Mouse (Mus musculus) MEL (cell line): Measurements from ENCODE around the gene Reps1. TPM values are rescaled to one million over a fixed set of nuclear protein-coding genes. Genes with fewer than 3 reads are reported as not detected.

ENCODE experiments used
- DNase-seq: peaks from one replicate; pipeline ENCODE4 v3.0.0; 2011; ENCODE audit warnings: low read depth, low spot score
- H3K27ac ChIP-seq: 2 replicates; pipeline ENCODE4 v1.5.1; 2012; ENCODE audit warnings: low read depth, mild to moderate bottlenecking, control low read depth, low read length, moderate library complexity; ENCODE audit not compliant: control insufficient read depth
- H3K27me3 ChIP-seq, 2 experiments: fragments of 150-350 bp in 1 of 2; sonication (generic) in 1 of 2; 2 replicates each; pipeline ENCODE4 v1.6.1; 2012; ENCODE audit warnings: low read length in 2 of 2, mild to moderate bottlenecking in 2 of 2, improper control_type of control experiment in 1 of 2, moderate library complexity in 1 of 2; ENCODE audit not compliant: insufficient read depth in 2 of 2, control insufficient read depth in 1 of 2
- H3K36me3 ChIP-seq, 2 experiments: 2 replicates each; pipeline ENCODE4 v1.6.1; 2012 to 2014; ENCODE audit warnings: low read length in 2 of 2, improper control_type of control experiment in 1 of 2, inconsistent platforms in 1 of 2, mild to moderate bottlenecking in 1 of 2; ENCODE audit not compliant: insufficient read depth in 2 of 2, control insufficient read depth in 1 of 2
- H3K4me1 ChIP-seq, 2 experiments: fragments of 150-350 bp in 1 of 2; sonication (generic) in 1 of 2; 2 replicates each; pipeline ENCODE4 v1.6.1; 2012; ENCODE audit warnings: low read length in 2 of 2, improper control_type of control experiment in 1 of 2, mild to moderate bottlenecking in 1 of 2; ENCODE audit not compliant: insufficient read depth in 2 of 2, control insufficient read depth in 1 of 2
- H3K4me3 ChIP-seq, 2 experiments: fragments of 150-350 bp in 1 of 2; sonication (generic) in 1 of 2; 2 replicates each; pipeline ENCODE4 v1.5.1; 2012; ENCODE audit warnings: low read depth in 2 of 2, low read length in 2 of 2, mild to moderate bottlenecking in 2 of 2, moderate library complexity in 2 of 2, control low read depth in 1 of 2, improper control_type of control experiment in 1 of 2; ENCODE audit not compliant: control insufficient read depth in 1 of 2, insufficient read depth in 1 of 2
- H3K79me2 ChIP-seq: 2 replicates; pipeline ENCODE4 v1.6.1; 2012; ENCODE audit warnings: mild to moderate bottlenecking, low read length, moderate library complexity; ENCODE audit not compliant: control insufficient read depth, poor library complexity, insufficient read depth
- H3K9ac ChIP-seq: 2 replicates; pipeline ENCODE4 v1.6.1; 2012; ENCODE audit warnings: low read depth, mild to moderate bottlenecking, control low read depth, low read length, moderate library complexity; ENCODE audit not compliant: control insufficient read depth, poor library complexity, severe bottlenecking
- H3K9me3 ChIP-seq: fragments of 150-350 bp; sonication (generic); replicated peaks from 2 replicates; pipeline ENCODE4 v1.6.1; 2012; ENCODE audit warnings: mild to moderate bottlenecking, low read length, improper control_type of control experiment, moderate library complexity; ENCODE audit not compliant: insufficient read depth
- BHLHE40 ChIP-seq: IDR thresholded peaks from 2 replicates; pipeline ENCODE4 v1.6.1; 2012; ENCODE audit warnings: low read depth, mild to moderate bottlenecking, inconsistent platforms, low read length, improper control_type of control experiment, borderline replicate concordance
- CHD1 ChIP-seq: IDR thresholded peaks from 2 replicates; pipeline ENCODE4 v1.6.1; 2012; ENCODE audit warnings: low read depth, mild to moderate bottlenecking, inconsistent platforms, low read length, improper control_type of control experiment
- CTCF ChIP-seq, 3 experiments: IDR thresholded peaks in 2 of 3; conservative IDR thresholded peaks in 1 of 3; 2 replicates each; pipeline ENCODE4 v1.5.1; 2011 to 2012; ENCODE audit warnings: low read length in 3 of 3, low read depth in 2 of 3, mild to moderate bottlenecking in 2 of 3, improper control_type of control experiment in 1 of 3, inconsistent platforms in 1 of 3, mixed read lengths in 1 of 3, moderate library complexity in 1 of 3; ENCODE audit not compliant: control insufficient read depth in 1 of 3, insufficient read depth in 1 of 3, poor library complexity in 1 of 3, severe bottlenecking in 1 of 3
- E2F4 ChIP-seq: IDR thresholded peaks from 2 replicates; pipeline ENCODE4 v1.6.1; 2011; ENCODE audit warnings: low read depth, low read length, improper control_type of control experiment, borderline replicate concordance
- ELF1 ChIP-seq: IDR thresholded peaks from 2 replicates; pipeline ENCODE4 v1.6.1; 2014; ENCODE audit warnings: low read depth, mild to moderate bottlenecking, inconsistent platforms, low read length, improper control_type of control experiment, moderate library complexity
- ETS1 ChIP-seq: IDR thresholded peaks from 2 replicates; pipeline ENCODE4 v1.6.1; 2012; ENCODE audit warnings: low read depth, mild to moderate bottlenecking, inconsistent platforms, low read length, improper control_type of control experiment, moderate library complexity
- GATA1 ChIP-seq: IDR thresholded peaks from 2 replicates; pipeline ENCODE4 v1.6.1; 2011; ENCODE audit warnings: low read depth, low read length, improper control_type of control experiment
- HCFC1 ChIP-seq: IDR thresholded peaks from 2 replicates; pipeline ENCODE4 v1.6.1; 2012; ENCODE audit warnings: low read depth, mild to moderate bottlenecking, inconsistent platforms, low read length, improper control_type of control experiment, moderate library complexity
- KAT2A ChIP-seq: conservative IDR thresholded peaks from 2 replicates; pipeline ENCODE4 v1.6.1; 2012; ENCODE audit warnings: low read depth, low read length, improper control_type of control experiment, inconsistent platforms
- MAFK ChIP-seq: IDR thresholded peaks from 2 replicates; pipeline ENCODE4 v1.6.1; 2011; ENCODE audit warnings: low read depth, mild to moderate bottlenecking, low read length, improper control_type of control experiment, borderline replicate concordance
- MAX ChIP-seq: IDR thresholded peaks from 2 replicates; pipeline ENCODE4 v1.6.1; 2011; ENCODE audit warnings: low read length, improper control_type of control experiment
- MAZ ChIP-seq: IDR thresholded peaks from 2 replicates; pipeline ENCODE4 v1.6.1; 2012; ENCODE audit warnings: low read depth, mild to moderate bottlenecking, inconsistent platforms, low read length, improper control_type of control experiment
- MYC ChIP-seq: IDR thresholded peaks from 2 replicates; pipeline ENCODE4 v1.6.1; 2011; ENCODE audit warnings: low read depth, mild to moderate bottlenecking, low read length, improper control_type of control experiment, moderate library complexity
- NELFE ChIP-seq: IDR thresholded peaks from 2 replicates; pipeline ENCODE4 v1.6.1; 2011; ENCODE audit warnings: low read depth, low read length, improper control_type of control experiment
- NRF1 ChIP-seq: IDR thresholded peaks from 2 replicates; pipeline ENCODE4 v1.6.1; 2014; ENCODE audit warnings: low read depth, mild to moderate bottlenecking, inconsistent platforms, low read length, improper control_type of control experiment, moderate library complexity; ENCODE audit not compliant: poor library complexity, insufficient read depth, severe bottlenecking
- POLR2AphosphoS2 ChIP-seq: IDR thresholded peaks from 2 replicates; pipeline ENCODE4 v1.6.1; 2011; ENCODE audit warnings: low read length, improper control_type of control experiment
- POLR2AphosphoS5 ChIP-seq: IDR thresholded peaks from 2 replicates; pipeline ENCODE4 v1.6.1; 2012; ENCODE audit warnings: low read depth, borderline replicate concordance, mild to moderate bottlenecking, inconsistent platforms, low read length, moderate library complexity, mixed read lengths
- RAD21 ChIP-seq: IDR thresholded peaks from 2 replicates; pipeline ENCODE4 v1.6.1; 2011; ENCODE audit warnings: mild to moderate bottlenecking, low read depth, low read length, improper control_type of control experiment
- RCOR1 ChIP-seq: IDR thresholded peaks from 2 replicates; pipeline ENCODE4 v1.6.1; 2012; ENCODE audit warnings: low read depth, mild to moderate bottlenecking, inconsistent platforms, low read length, improper control_type of control experiment
- SIN3A ChIP-seq: IDR thresholded peaks from 2 replicates; pipeline ENCODE4 v1.6.1; 2012; ENCODE audit warnings: low read length, improper control_type of control experiment, inconsistent platforms
- SMC3 ChIP-seq: IDR thresholded peaks from 2 replicates; pipeline ENCODE4 v1.6.1; 2011; ENCODE audit warnings: low read depth, low read length, improper control_type of control experiment
- TAL1 ChIP-seq: IDR thresholded peaks from 2 replicates; pipeline ENCODE4 v1.6.1; 2012; ENCODE audit warnings: mild to moderate bottlenecking, inconsistent platforms, low read length, moderate library complexity, mixed read lengths
- TCF12 ChIP-seq: IDR thresholded peaks from 2 replicates; pipeline ENCODE4 v1.6.1; 2014; ENCODE audit warnings: low read depth, mild to moderate bottlenecking, inconsistent platforms, low read length, improper control_type of control experiment, moderate library complexity
- UBTF ChIP-seq: IDR thresholded peaks from 2 replicates; pipeline ENCODE4 v1.6.1; 2012; ENCODE audit warnings: low read depth, mild to moderate bottlenecking, inconsistent platforms, low read length, improper control_type of control experiment, moderate library complexity, borderline replicate concordance; ENCODE audit not compliant: insufficient read depth
- USF2 ChIP-seq, 2 experiments: IDR thresholded peaks; 2 replicates each; pipeline ENCODE4 v1.6.1; 2011 to 2012; ENCODE audit warnings: improper control_type of control experiment in 2 of 2, low read length in 2 of 2, borderline replicate concordance in 1 of 2, inconsistent platforms in 1 of 2, low read depth in 1 of 2, mild to moderate bottlenecking in 1 of 2; ENCODE audit not compliant: insufficient read depth in 1 of 2
- ZC3H11A ChIP-seq: IDR thresholded peaks from 2 replicates; pipeline ENCODE4 v1.6.1; 2012; ENCODE audit warnings: low read depth, mild to moderate bottlenecking, inconsistent platforms, low read length, improper control_type of control experiment
- ZKSCAN1 ChIP-seq: IDR thresholded peaks from 2 replicates; pipeline ENCODE4 v1.6.1; 2012; ENCODE audit warnings: low read depth, mild to moderate bottlenecking, inconsistent platforms, low read length, improper control_type of control experiment, moderate library complexity
- ZNF384 ChIP-seq: IDR thresholded peaks from 2 replicates; pipeline ENCODE4 v1.6.1; 2012; ENCODE audit warnings: low read depth, mild to moderate bottlenecking, inconsistent platforms, low read length, improper control_type of control experiment
- polyA plus RNA-seq, 2 experiments: library from polyadenylated mRNA; stranded (reverse) in 1 of 2; unstranded in 1 of 2; fragments of >175 nt in 1 of 2; fragments of >200 nt in 1 of 2; gene quantifications; 2 replicates each; pipeline versions ENCODE4 v1.2.1 to v1.2.4; 2012; ENCODE audit warnings: low replicate concordance in 2 of 2, low read depth in 1 of 2; ENCODE audit not compliant: insufficient read length in 2 of 2, insufficient read depth in 1 of 2, missing spikeins in 1 of 2
- total RNA-seq: library from RNA; depleted of rRNA; stranded (reverse); fragments of 300-350 nt; gene quantifications from 2 replicates; pipeline ENCODE4 v1.2.3, GENCODE M21; 2012

Gene Reps1
- total and polyA plus RNA-seq, 3 experiments: 40.0 to 80.3 TPM; not detected in 1

DNA sequence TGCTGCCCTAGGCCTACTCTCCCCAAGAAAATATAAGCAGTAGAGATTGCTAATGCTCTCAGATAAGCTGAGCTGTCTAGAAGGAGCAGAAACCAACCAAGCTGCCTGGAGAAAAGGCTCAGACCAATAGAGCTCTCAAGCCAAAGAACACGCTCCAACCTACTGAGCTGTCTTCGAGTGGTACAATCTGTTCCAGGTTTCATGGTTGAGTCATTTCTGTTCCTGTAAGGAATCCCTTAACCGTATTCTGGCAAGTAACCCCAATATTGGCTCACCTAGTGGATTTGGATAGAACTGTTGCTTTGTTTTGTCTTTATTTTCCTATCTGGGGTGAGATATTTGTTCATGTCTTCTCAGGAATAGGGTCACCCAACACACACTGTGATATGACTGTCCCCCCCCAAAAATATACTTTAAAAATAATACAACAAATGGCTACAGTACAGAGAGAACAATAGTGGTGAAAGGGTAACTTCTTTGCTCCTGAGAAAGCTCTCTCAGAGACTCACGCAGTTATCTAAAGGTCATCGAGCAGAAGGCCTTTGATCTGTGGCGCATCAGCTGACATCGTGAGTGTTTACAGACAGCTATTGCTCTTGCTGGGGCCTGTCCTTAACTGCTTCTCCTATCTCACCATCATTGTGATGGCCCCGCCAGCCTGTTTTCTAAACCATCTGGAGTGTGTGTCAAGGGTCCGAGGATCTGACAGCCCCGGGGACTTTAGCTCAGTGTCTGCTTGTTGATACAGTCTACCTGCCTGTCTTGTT lies 8.1 kb upstream of the Reps1 start:
- TF ChIP-seq MYC (no peak), NRF1 (no peak), POLR2AphosphoS5 (no peak), ZKSCAN1 (no peak), POLR2AphosphoS2 (no peak), KAT2A (no peak), CTCF (IDR thresholded peaks at IDR 0.05 in 2 of 3, conservative IDR thresholded peaks at IDR 0.05 in 1 of 3; ENCODE audit: control insufficient read depth in 1 of 3, insufficient read depth in 1 of 3, low read depth in 2 of 3, low read length in 3 of 3, poor library complexity in 1 of 3, severe bottlenecking in 1 of 3) (no peak), ZNF384 (no peak), HCFC1 (no peak), MAZ (no peak), TAL1 (no peak), ZC3H11A (no peak), RAD21 (no peak)
- TF ChIP-seq, all 39 proteins: peak for 0
- Histone ChIP-seq H3K9ac (no peak overlapping the region), H3K9me3 (no peaks in the 10 kb centered on the region), H3K27me3 (no peaks in the 10 kb centered on the region), H3K36me3 (no peaks in the 10 kb centered on the region), H3K79me2 (no peaks in the 10 kb centered on the region), H3K4me1 (no peaks in the 10 kb centered on the region), H3K4me3 (no peak overlapping the region), H3K27ac (no peak overlapping the region)
- no peak for DNase-seq

DNA sequence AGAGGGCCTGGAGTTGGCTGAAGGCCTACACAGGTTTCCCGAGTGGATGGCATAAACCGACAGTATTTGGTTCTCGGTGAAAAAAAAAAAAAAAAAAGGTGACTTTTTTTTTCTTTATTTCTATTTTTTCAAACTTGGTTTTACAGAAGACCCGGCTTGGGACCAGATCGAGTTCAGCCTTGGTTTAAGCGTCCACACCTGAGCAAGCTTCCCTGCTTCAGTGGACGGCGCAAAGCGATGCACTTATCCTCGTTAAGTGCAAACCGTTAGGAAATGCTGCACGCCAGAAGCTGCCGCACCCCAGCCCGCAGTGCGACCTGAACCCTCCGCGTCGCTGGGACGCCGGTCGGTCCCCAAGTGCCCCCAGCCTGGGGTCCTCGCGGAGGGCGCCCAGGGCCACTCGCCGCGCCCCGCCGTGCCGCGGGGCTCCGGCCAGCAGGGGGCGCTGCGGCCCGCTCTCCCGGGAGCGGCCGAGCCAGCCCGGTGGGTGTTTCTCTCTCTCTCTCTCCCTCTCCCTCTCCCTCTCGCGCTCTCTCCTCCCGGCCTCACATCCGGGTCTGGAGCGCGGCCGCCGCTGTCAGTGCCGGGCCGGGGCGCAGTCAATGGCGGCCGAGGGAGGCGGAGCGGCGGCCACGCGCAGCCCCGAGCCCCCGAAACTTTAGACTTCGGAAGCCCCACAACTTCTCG lies 509 bp upstream of the Reps1 start:
- H3K36me3 ChIP-seq: peaks cover 0 to 27% of the 10 kb centered on the region in 2 experiments; a peak in 2 of 4 replicates
- peak overlapping the region; percentile 89 to 90 for H3K4me3 ChIP-seq
- peaks cover 44% of the 10 kb centered on the region for H3K79me2 ChIP-seq
- peaks cover 5 to 23% of the 10 kb centered on the region in 2 experiments for H3K4me1 ChIP-seq
- peak; percentile 82 for DNase-seq
- H3K27ac ChIP-seq: peak overlapping the region; percentile 64
- peak overlapping the region; percentile 99 for H3K9ac ChIP-seq
- H3K27me3 ChIP-seq: no peaks in the 10 kb centered on the region
- no peaks in the 10 kb centered on the region for H3K9me3 ChIP-seq
- TF ChIP-seq MAZ: 0 out of 2 replicates have a peak, but pooled peaks have one; percentile 48
- peak; percentile 20; the same call in 1 of the 2 replicates for TF ChIP-seq UBTF
- TF ChIP-seq USF2 (IDR thresholded peaks at IDR 0.05; ENCODE audit: borderline replicate concordance in 1 of 2, insufficient read depth in 1 of 2, low read depth in 1 of 2, low read length in 2 of 2): no peak
- TF ChIP-seq E2F4: no peak
- no peak for TF ChIP-seq RCOR1
- peak; percentile 56; the same call in 1 of the 2 replicates for TF ChIP-seq SIN3A
- TF ChIP-seq CHD1: no peak
- peak in 2 of 3 experiments; percentile 80 to 92; a peak in 5 of 6 replicates for TF ChIP-seq CTCF (IDR thresholded peaks at IDR 0.05 in 2 of 3, conservative IDR thresholded peaks at IDR 0.05 in 1 of 3; ENCODE audit: control insufficient read depth in 1 of 3, insufficient read depth in 1 of 3, low read depth in 2 of 3, low read length in 3 of 3, poor library complexity in 1 of 3, severe bottlenecking in 1 of 3)
- TF ChIP-seq HCFC1: peak; percentile 71
- TF ChIP-seq ETS1: no peak
- no peak for TF ChIP-seq GATA1
- peak; percentile 49; the same call in 1 of the 2 replicates for TF ChIP-seq SMC3
- TF ChIP-seq MAX: no peak
- TF ChIP-seq TCF12: 0 out of 2 replicates have a peak, but pooled peaks have one; percentile 34
- TF ChIP-seq POLR2AphosphoS2: peak; percentile 53; the same call in 1 of the 2 replicates
- no peak for TF ChIP-seq BHLHE40
- peak; percentile 81 for TF ChIP-seq NELFE
- peak; percentile 67; the same call in 1 of the 2 replicates for TF ChIP-seq ELF1
- TF ChIP-seq ZC3H11A: peak; percentile 35
- TF ChIP-seq MAFK: no peak
